Mouse (Mus musculus) heart, adult 9 months (tissue): ENCODE measurements around the gene Ube2s.
A peak's percentile ranks its signal among the peaks of the same experiment; 100 is the strongest.
"Not testable (repeated sequence)": the region's sequence is repeated elsewhere in the genome, so short reads cannot be mapped to it uniquely, and the experiment has no call there.

Experiments
- DNase-seq, 2 experiments: peaks; one replicate each; pipeline ENCODE4 v3.0.0; 2022; ENCODE audit warnings: low spot score in 2 of 2

Gene Ube2s

DNA sequence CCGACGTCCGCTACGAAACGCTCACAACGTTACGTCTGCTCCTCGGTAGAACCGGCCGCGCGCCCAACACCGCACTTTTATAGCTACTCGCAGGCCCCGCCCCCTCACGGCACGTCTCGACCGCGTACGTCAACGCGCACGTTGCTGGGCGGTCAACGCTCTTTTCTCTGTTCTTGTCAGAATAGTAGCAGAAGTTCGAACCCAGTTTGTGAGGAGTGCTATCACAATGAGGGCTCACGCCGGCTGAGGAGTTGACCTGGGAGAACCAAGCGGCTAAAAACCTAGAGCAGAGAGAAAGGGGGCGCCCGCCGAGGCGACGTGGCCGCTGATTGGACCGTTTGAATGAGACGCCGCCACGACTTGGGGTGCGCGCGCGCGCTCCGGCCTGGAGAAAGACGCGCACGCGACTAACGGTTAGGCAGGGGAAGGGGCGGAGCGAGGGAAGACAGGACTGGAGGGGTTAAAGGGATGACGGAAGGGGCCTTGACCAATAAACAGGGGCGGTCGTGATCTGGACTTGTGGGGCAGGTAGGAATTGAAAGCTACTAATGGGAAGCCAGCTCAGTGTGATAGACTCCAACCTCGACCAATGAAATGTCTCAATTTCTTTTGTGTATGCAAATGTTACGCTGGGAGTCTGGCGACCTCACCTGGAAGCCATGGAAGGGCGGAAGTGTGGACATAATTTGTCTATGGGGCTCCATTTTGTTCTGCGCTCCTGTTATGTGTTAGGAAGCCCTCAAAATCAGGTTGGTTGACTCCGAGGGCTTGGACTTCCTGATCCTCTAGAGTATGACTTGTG, at the start of gene Ube2s:
TSS of gene Ube2s (minus strand) at position 288 of the 802 bp plus-strand sequence.
- peak; percentile 99 to 100 for DNase-seq

DNA sequence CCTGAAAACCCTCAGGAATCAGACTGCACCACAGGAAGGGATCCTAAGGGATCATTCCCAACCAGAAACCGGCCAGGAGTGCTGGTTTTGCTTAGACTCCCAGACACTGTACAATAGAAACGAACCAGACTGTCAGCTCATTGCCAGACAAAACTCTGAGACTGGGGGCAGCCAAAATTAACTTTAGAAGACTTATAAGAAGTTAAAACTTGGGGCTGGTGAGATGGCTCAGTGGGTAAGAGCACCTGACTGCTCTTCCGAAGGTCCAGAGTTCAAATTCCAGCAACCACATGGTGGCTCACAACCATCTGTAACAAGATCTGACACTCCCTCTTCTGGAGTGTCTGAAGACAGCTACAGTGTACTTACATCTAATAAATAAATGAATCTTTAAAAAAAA, 48.5 kb upstream of the Ube2s start:
- DNase-seq = not testable (repeated sequence)

- DNase-seq = no peak
Measured at GRCm38 (mm10) chr7:4859418-4859978, 47.1 kb upstream of the Ube2s start.

- no peak for DNase-seq
Measured at GRCm38 (mm10) chr7:4857321-4857720, 44.9 kb upstream of the Ube2s start.

DNA sequence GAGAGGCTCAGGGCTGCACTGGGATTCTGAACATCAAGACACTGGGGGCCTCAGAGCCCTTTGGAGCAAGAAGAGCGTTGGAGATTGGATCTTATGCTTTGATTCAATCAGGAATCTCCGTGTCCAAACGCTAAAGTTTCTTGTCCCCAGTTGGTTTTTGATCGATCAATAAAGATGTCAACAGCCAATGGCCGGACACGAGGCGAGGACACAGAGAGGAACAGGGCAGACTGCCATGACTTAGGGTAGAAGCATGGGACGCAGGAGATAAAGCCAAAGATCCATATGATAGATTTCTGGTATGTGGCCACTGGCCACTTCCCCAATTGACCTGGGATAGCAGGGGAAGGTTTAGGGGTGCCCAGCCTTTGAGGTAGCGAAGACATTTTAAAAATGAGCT, 44.1 kb upstream of the Ube2s start:
- DNase-seq = no peak

- DNase-seq = no peak
Measured at GRCm38 (mm10) chr7:4853613-4854012, 41.2 kb upstream of the Ube2s start.

DNA sequence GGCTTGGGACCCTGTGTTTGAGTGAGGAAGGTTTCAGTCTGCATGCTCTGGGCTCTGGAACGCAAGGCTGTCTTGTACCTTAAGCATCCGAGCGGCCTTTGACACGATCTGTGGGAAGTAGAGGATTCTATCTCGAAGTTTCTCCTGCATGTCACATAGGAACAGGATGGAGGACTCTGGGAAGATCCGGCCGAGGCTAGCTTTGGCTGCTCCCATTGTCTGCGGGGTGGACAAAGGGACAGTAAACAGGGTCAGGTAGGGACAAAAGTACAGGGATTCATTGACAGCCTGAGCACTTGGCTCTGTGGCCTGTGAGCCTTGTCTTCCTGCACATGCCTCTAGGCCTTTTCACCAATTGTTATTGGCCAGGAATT, 38.9 kb upstream of the Ube2s start:
- no peak for DNase-seq

DNA sequence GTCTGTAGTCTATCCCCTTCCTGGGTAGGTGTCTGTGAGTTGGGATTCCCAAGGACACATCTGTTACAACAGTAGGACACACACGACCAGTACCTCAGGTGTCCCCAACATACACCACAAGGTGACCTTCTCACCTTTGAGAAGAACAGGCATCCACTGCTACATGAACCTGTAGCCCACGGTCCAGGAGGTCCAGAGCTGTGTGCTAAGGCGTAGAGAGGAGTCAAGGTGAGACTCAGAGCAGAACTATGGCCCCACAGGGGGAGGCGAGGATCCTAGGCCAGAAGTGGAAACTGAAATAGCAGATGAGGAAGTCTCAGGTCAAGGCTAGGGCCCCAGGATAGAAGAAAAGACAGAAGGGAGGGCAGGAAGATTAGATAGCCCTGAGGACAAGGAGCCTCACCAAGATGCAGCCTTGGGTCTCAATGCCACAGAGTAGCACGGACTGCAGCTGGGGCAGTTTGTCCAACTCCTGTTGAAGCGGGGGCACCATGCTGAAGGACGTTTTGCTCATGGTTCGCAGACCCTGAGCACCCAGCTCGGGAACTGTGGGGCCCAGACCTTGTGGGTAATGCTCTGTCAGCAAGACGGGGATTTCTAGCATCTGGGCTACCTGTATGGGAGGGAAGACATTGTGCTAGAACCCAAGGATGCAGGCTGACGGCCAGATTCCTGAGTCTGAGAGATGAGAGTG, 38.4 kb upstream of the Ube2s start:
- DNase-seq = no peak

GRCm38 (mm10) chr7:4849372-4849771, 37.0 kb upstream of the Ube2s start:
- no peak for DNase-seq

- DNase-seq = no peak
Measured at GRCm38 (mm10) chr7:4844917-4845309, 32.5 kb upstream of the Ube2s start.

- DNase-seq = no peak
Measured at GRCm38 (mm10) chr7:4844245-4844916, 32.0 kb upstream of the Ube2s start, which contains the start of gene Shisa7. Gene Shisa7 (minus strand): TSS chr7:4844696.

DNA sequence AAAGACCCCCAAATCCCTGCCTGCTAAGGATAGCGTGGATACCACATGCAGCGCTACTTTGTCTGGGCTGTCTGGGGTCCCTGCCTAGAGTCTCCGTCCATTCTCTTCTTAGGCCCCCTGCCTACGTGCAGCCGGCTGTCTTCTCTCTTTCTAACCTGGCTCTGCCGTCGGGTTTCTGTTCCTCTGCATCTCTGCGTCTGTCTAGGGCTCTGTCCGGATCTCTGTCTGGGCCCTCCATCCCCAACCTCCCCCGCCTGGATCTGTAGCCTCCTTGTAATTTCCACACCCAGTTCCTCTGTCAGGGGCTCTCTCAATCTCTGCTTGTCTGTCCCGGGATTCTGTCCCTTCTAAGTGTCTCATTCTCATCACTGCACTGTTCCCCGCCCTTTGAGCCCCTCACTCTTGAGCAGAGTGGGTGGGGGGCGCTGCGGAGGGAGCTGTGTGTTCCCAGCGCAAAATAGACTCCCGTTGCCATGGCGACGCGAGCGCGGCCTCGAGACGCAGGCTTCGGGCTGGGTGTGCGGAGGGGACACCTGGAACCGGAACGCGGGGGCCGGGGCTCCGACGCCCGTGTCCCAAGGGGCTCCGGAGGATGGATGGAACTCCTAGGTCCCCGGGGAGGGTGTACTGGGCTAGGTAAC, 31.3 kb upstream of the Ube2s start:
- no peak for DNase-seq

DNA sequence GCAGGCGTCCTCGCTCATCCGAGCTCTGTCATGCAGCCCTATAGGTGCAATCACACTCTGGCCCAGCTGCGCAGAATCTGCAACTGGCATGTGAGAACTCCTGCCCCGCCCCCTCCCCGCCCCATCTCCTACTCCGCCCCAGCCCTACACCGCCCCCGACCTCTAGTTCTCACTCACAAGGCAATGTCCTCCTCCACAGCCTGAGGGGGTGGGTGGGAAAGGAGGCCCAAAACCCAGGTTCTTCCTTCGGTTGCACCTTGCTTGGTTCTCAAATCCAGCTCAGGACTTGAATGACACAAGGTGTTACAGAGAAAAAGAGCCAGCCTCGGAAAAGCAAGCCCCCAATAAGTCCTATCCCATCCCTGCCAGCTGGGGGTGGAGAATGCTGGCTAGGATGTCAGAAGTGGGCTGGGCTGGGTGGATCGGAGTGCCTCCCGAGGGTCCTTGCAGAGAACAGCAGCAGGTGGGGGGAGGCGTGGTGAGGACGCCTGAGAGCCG, 30.3 kb upstream of the Ube2s start:
- DNase-seq = no peak

DNA sequence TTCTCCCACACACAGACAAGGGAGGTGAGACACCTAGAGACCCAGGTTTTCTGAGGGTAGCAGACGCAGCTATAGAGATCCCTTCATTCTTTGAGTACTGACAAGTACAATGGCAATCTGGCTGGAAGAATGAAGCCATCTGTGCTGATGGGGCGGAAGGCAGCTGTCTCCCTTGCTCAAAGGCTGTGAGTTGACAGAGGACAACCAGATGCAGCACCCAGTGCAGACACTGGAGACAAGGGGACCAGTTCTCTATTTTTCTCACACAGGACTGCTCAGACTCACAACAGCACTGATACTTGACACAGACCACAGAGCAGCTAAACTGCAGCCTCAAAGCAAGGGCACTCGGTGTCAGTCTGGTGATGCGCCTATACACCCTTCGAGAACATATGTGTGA, 29.7 kb upstream of the Ube2s start:
- no peak for DNase-seq

- no peak for DNase-seq
Measured at GRCm38 (mm10) chr7:4837639-4838038, 25.2 kb upstream of the Ube2s start.

DNA sequence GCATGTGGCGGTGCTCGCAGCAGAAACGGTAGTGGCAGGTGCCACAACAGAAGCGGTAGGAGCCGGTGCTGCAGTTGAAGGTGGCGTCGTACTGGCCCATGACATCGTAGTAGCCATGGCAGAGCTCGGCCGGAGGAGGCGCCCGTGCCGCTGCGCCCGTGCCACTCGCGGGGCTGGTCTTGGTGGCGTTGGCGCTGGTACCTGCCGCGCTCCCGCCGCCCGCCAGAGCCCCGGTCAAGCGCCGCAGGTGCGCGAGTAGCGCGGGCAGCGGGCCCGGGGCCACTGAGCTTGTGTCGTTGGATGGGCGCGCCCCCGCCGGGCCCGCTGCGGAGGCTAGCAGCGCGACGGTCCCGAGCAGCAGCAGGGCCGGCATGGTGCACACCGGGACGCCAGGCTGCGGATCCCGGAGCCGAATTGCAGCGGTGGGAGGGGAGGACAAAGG, 24.0 kb upstream of the Ube2s start:
- DNase-seq = peak in 1 of 2 experiments; percentile 24

DNA sequence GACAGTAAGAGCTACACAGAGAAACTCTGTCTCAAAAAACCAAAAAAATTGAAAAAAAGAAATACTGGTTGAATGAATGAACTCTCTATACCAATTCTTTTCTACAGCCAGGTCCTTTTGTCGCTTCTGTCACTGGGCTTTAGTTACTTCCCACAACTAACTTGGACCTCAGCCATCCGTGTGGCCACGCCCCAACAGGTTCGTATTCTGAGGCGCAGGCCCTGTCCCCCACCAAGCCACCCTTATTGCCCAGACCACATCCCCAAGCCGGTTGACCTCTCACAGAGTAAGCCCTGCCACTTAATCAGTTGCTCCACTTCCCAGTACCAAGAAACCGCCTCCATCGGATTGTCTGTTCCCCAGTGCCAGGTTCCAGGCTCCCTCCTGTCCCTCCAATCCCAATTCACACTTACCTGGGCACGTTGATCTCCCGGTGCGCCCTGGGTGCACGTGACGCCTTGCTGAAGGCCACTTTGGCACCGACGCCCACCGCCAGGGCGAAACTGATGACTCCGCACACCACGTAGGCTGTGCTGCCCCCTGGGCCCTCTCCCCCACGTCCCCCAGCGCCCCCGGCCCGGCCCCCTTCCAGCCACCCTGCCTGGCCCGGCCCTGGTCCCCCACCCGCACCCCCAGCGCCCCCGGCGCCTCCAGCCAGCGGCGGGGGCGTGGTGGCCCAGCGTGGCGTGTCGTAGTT, 23.4 kb upstream of the Ube2s start:
- DNase-seq = no peak

DNA sequence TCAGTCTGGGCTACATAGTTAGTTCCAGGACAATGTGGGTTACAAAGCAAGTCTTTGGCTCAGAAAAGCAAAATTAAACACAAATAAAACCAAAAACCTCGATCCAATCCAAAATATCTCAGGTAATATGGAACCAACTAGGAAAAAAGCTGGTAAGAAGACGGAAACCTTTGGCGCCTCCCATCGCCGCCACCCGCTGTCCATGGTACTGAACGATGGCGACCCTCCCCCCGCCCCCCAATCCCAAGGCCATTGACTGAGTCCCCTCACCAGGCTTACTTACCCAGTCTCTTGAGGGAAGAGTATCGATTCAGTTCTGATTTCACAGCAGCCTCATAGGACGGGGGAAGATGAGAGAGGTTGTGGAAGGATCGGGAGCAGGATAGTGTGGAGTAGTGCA, 18.1 kb upstream of the Ube2s start:
- no peak for DNase-seq

- DNase-seq = no peak
Measured at GRCm38 (mm10) chr7:4825365-4825764, 13.0 kb upstream of the Ube2s start.

DNA sequence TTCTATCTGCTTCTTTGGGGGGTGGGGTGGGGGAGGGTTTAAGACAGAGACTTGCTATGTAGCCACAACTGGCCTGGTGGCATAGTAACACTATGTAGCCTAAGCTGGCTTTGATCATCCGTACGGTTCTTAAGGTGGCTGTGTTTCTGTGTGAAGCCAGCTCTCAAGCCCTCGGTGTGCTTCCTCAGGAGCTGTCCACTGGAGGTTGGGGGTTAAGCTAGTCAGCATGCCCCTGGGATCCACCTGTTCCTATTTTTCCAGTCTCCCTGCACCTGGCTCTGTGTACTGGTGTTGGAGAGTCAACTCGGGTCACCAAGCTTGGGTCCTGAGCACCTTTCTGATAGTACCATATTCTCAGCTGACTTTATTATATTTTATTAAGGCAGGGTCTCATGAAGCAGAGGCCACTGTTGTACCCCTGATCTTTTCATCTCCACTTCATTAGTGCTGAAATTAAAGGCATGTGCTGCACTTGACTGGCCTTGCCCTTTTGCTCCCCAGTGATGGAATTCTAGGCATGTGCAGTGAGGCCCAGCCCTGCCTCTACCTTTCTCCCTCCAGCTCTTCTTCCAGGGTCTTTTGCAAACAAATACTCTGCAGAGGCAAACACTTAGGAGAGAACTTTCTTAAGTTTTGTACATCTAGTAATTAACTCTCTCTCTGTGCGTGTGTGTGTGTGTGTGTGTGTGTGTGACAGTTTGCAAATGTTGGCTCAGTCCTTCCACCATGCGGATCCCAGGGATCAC, 9.9 kb upstream of the Ube2s start:
- no peak for DNase-seq
